Mouse (Mus musculus) heart, adult 2 months (tissue): ENCODE measurements around the gene Rgl3.

ENCODE experiments used
- CTCF ChIP-seq: fragments of 200-600 bp; IDR thresholded peaks from 2 replicates; pipeline ENCODE4 v1.8.1; 2022; ENCODE audit warnings: antibody characterized with exemption, mild to moderate bottlenecking, moderate library complexity
- POLR2A ChIP-seq: fragments of 200-500 bp; IDR thresholded peaks from 2 replicates; pipeline ENCODE4 v1.6.1; 2011; ENCODE audit warnings: mild to moderate bottlenecking, low read depth, low read length, control low read depth; ENCODE audit not compliant: insufficient read depth

DNA sequence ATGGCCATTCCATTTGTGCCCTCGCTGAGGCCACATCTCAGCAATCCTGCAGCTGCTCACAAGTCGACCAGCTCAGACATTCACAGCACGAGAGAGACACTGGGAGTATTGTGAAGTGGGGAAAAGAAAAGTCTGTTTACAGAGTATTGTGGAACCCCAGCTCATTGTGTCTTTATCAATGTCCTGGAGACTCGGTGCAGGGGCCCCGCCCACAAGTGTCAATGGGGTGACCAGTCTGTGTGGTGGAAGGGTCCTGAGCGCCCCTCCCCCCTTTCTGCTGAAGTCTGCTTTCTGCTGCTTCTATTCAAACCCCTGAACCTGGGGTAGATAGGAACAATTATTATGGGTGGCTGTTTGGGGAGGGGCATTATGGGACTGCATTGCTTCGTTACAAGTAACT is 39.2 kb upstream of the Rgl3 start:
- no peak for TF ChIP-seq CTCF
- TF ChIP-seq POLR2A, result no peak
